Mouse (Mus musculus): Measurements from ENCODE around the gene Plp2. TPM values are rescaled to one million over a fixed set of nuclear protein-coding genes. Genes with fewer than 3 reads are reported as not detected.
"Not testable (repeated sequence)": the region's sequence is repeated elsewhere in the genome, so short reads cannot be mapped to it uniquely, and the experiment has no call there.

The Plp2 gene
- 58.4 and 63.2 TPM in 2 replicates for polyA plus RNA-seq (2016; fragmentation: Nextera tagmentation; extraction: Ambion mirVana)

DNA sequence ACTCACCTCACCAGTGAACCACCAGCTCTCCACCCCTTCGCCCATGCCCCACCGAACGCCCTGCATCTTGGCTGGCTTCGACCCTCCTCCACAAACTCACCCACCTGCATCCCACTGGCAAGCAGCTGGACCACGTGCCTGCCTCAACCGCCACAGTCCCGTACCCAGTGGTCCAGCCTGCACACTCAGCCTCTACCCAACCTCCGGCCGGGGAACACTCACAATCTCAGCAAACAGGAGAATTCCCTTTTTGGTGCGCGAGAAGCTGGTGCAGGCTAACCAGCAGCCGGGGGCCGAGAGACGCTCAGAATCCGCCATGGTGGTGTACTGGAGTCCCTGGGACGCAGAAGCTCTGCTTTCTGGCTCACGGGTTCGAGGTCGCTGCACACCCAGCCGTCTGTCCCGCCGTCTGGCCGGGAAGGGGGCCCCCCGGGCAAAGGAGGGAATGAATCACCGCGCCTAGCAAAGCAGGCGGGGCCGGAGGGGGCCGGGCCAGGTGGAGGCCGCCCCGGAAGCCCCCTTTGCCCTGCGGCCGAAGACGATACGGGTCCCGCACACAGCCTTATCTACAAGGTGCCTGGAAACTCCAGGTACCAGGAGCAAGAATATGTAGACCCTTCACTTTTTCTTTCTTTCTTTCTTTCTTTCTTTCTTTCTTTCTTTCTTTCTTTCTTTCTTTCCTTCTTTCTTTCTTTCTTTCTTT is at the start of gene Plp2:
Plp2 (minus strand) TSS at position 470 of the 703 bp plus-strand sequence.
- Histone ChIP-seq H3K4me3 (peak within 1 kb of the TSS; percentile 46), H3K27me3 (no peaks in the 10 kb centered on the region), H3K9me3 (no peaks in the 10 kb centered on the region), H3K4me1 (no peaks in the 10 kb centered on the region), H3K4me2 (replicated peaks) (peak within 1 kb of the TSS; percentile 48), H3K36me3 (no peaks in the 10 kb centered on the region), H3K9ac (peak within 1 kb of the TSS; percentile 53), H3K27ac (peak within 1 kb of the TSS; percentile 50; the same call in 1 of the 2 replicates)
- WGBS: 21% methylated on average over 36 of the region's 36 CpGs
- ATAC-seq (ENCODE audit: insufficient number of reproducible peaks, insufficient read depth, low FRiP score, low TSS enrichment): no peak

GRCm38 (mm10) chrX:7716058-7716457 is 44.9 kb upstream of the Plp2 start:
- not testable (repeated sequence) for H3K4me3 ChIP-seq; H3K9ac ChIP-seq; H3K4me2 ChIP-seq (replicated peaks); H3K27ac ChIP-seq; H3K4me1 ChIP-seq; H3K9me3 ChIP-seq; H3K36me3 ChIP-seq; H3K27me3 ChIP-seq; ATAC-seq (ENCODE audit: insufficient number of reproducible peaks, insufficient read depth, low FRiP score, low TSS enrichment)
- WGBS: 33% methylated on average over 1 of the region's 1 CpGs

- peak; percentile 94 for ATAC-seq (ENCODE audit: insufficient number of reproducible peaks, insufficient read depth, low FRiP score, low TSS enrichment)
- H3K27ac ChIP-seq: not testable (repeated sequence)
Measured at GRCm38 (mm10) chrX:7714135-7714899, 43.1 kb upstream of the Plp2 start, which contains the start of gene Wdr45. Wdr45 (plus strand) TSS chrX:7714333.

DNA sequence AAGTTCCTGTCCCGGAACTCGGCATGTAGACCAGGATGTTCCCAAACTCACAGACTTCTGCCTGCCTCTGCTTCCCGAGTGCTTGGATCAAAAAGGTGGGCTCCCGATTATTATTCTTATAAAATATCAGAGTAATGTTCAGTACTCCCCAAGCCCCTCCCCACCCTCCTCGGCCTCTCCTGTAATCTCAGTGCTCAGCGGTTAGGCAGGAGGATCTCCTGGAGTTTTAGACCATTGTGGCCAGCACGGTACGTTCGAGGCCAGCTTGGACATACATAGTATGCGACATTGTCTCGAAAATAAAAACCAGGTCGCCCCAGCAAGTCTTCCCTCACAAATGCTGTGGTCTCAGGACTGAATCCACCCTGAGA is 42.6 kb upstream of the Plp2 start:
- Histone ChIP-seq H3K4me2 (replicated peaks) (peak overlapping the region; percentile 36), H3K4me3 (peak overlapping the region; percentile 29)
- ATAC-seq (ENCODE audit: insufficient number of reproducible peaks, insufficient read depth, low FRiP score, low TSS enrichment); H3K9me3 ChIP-seq; H3K4me1 ChIP-seq; H3K27ac ChIP-seq; H3K36me3 ChIP-seq; H3K27me3 ChIP-seq; H3K9ac ChIP-seq: not testable (repeated sequence)
- 27% methylated on average over 6 of the region's 12 CpGs for WGBS

More at GRCm38 (mm10) chrX:7714135-7714899, 43.1 kb upstream of the Plp2 start, which contains the start of gene Wdr45:
- 13% methylated on average over 38 of the region's 60 CpGs for WGBS
- H3K4me1 ChIP-seq, H3K9me3 ChIP-seq, H3K27me3 ChIP-seq, H3K9ac ChIP-seq, H3K36me3 ChIP-seq: not testable (repeated sequence)
- Histone ChIP-seq H3K4me2 (replicated peaks) (peak within 1 kb of the TSS; percentile 36), H3K4me3 (peak within 1 kb of the TSS; percentile 29)

DNA sequence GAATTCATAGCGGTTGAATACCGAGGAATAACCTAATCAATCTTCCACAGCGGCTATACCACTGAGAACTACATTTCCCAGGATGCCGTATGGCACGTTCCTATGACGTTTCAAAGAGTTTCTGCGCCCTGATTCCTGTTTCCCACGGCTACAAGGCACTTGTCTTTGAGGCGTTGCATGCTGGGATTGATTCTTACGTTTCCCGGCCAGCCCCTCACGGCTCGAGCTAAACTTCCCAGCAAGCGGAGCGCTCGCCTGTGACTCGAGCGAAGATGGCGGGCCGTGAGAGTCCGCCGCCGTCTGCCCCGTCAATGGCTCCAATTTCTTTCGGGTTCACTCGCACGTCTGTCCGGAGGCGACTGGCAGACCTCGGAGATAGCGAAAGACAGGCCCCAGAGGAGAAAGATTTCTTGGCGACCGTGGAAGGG is 25.8 kb upstream of the Plp2 start, which contains the start of gene Gpkow:
Gpkow (plus strand) TSS at position 178 of the 428 bp plus-strand sequence.
- no peaks in the 10 kb centered on the region for H3K9me3 ChIP-seq
- no peaks in the 10 kb centered on the region for H3K4me1 ChIP-seq
- no peak within 1 kb of the TSS for H3K27ac ChIP-seq
- WGBS: 16% methylated on average over 33 of the region's 33 CpGs
- H3K9ac ChIP-seq: peak within 1 kb of the TSS; percentile 56
- peak; percentile 92 for ATAC-seq (ENCODE audit: insufficient number of reproducible peaks, insufficient read depth, low FRiP score, low TSS enrichment)
- H3K36me3 ChIP-seq: peaks cover 5% of the 10 kb centered on the region; the same call in 1 of the 2 replicates
- H3K4me3 ChIP-seq: peak within 1 kb of the TSS; percentile 59
- H3K27me3 ChIP-seq: no peaks in the 10 kb centered on the region
- peak within 1 kb of the TSS; percentile 56 for H3K4me2 ChIP-seq (replicated peaks)

DNA sequence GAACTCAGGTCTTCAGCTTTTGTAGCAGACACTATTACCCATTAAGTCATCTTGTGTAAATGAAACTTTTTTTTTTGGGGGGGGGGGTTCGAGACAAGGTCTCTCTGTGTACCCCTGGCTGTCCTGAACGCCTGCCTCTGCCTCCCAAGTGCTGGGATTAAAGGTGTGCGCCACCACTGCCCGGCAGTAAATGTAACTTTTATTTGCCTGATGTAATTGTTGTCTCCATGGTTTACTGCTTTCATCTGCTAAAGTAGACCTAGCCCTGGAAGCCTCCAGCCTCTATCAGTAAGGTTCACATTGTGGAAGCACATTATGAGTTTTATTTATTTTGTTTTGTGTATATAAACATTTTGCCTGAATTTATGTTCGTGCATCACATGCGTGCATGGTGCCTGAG is 25.3 kb upstream of the Plp2 start:
- Histone ChIP-seq H3K4me3 (0 out of 2 replicates have a peak overlapping the region, but pooled peaks have one; percentile 59), H3K27me3 (no peaks in the 10 kb centered on the region), H3K4me2 (replicated peaks) (peak overlapping the region; percentile 30), H3K27ac (no peak overlapping the region), H3K9ac (no peak overlapping the region), H3K4me1 (no peaks in the 10 kb centered on the region), H3K36me3 (peaks cover 5% of the 10 kb centered on the region; the same call in 1 of the 2 replicates), H3K9me3 (no peaks in the 10 kb centered on the region)
- 44% methylated on average over 6 of the region's 6 CpGs for WGBS
- ATAC-seq (ENCODE audit: insufficient number of reproducible peaks, insufficient read depth, low FRiP score, low TSS enrichment): 0 out of 2 replicates have a peak, but pooled peaks have one; percentile 42

DNA sequence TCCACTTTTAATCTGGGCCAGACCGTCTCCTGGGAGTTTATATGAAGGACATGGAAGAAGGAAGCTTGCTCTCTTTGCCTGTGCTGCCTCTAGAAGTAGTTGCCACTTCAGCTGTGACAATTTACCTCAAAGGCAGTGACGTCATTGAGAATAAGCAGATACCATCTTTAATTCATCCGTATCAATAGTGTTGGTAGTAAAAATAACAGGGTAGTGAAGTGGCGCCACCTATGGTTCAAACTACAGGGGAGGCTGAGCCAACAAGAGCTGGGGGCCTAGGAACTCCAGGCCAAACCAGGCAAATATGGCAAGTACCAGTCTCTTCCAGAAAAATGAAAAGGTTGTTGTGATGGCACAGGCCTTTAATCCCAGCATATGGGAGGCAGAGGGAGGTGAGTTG is 21.7 kb upstream of the Plp2 start:
- H3K36me3 ChIP-seq: no peaks in the 10 kb centered on the region
- H3K27me3 ChIP-seq: no peaks in the 10 kb centered on the region
- H3K4me1 ChIP-seq: no peaks in the 10 kb centered on the region
- H3K9me3 ChIP-seq: no peaks in the 10 kb centered on the region
- WGBS: 38% methylated on average over 4 of the region's 4 CpGs
- no peak overlapping the region for H3K9ac ChIP-seq
- H3K4me2 ChIP-seq (replicated peaks): no peak overlapping the region
- no peak overlapping the region for H3K4me3 ChIP-seq
- H3K27ac ChIP-seq: no peak overlapping the region
- ATAC-seq (ENCODE audit: insufficient number of reproducible peaks, insufficient read depth, low FRiP score, low TSS enrichment): no peak

DNA sequence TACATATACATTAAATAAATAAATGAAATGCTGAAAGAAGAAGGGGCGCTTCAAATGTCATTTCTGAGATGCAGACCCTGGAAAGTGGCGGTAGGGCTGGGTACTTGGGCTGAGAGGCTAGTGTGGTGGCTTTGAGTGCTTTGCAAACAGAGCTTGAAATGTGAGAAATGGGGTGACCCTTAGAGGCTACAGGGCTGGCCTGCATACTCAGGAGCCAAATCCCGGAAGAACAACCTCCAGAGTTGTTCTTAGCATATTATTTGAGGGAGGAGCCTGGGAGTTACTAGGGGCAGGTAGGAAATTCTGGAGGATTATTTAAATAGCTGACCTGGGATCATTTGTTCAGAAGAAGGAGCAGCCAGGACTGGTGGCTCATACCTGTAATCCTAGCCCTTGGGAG is 19.3 kb upstream of the Plp2 start:
- no peak for ATAC-seq (ENCODE audit: insufficient number of reproducible peaks, insufficient read depth, low FRiP score, low TSS enrichment)
- Histone ChIP-seq H3K4me2 (replicated peaks) (no peak overlapping the region), H3K27ac (no peak overlapping the region), H3K4me1 (no peaks in the 10 kb centered on the region), H3K9ac (no peak overlapping the region), H3K9me3 (no peaks in the 10 kb centered on the region), H3K27me3 (no peaks in the 10 kb centered on the region), H3K36me3 (no peaks in the 10 kb centered on the region), H3K4me3 (no peak overlapping the region)
- 65% methylated on average over 3 of the region's 3 CpGs for WGBS

- 95% methylated on average over 2 of the region's 2 CpGs for WGBS
- H3K27me3 ChIP-seq: no peaks in the 10 kb centered on the region
- no peaks in the 10 kb centered on the region for H3K36me3 ChIP-seq
- ATAC-seq (ENCODE audit: insufficient number of reproducible peaks, insufficient read depth, low FRiP score, low TSS enrichment): no peak
- H3K9me3 ChIP-seq: no peaks in the 10 kb centered on the region
- no peak overlapping the region for H3K4me2 ChIP-seq (replicated peaks)
- H3K9ac ChIP-seq: no peak overlapping the region
- H3K27ac ChIP-seq: no peak overlapping the region
- H3K4me1 ChIP-seq: no peaks in the 10 kb centered on the region
- H3K4me3 ChIP-seq: no peak overlapping the region
Measured at GRCm38 (mm10) chrX:7688321-7688720, 17.1 kb upstream of the Plp2 start.

GRCm38 (mm10) chrX:7680864-7681263 is 9.7 kb upstream of the Plp2 start, which contains the start of gene Magix:
Magix (minus strand) TSS chrX:7681251.
- Histone ChIP-seq H3K4me1 (no peaks in the 10 kb centered on the region), H3K4me3 (peak within 1 kb of the TSS; percentile 11; the same call in 1 of the 2 replicates), H3K36me3 (no peaks in the 10 kb centered on the region), H3K27me3 (no peaks in the 10 kb centered on the region), H3K4me2 (replicated peaks) (peak within 1 kb of the TSS; percentile 44), H3K9ac (no peak within 1 kb of the TSS), H3K27ac (no peak within 1 kb of the TSS), H3K9me3 (no peaks in the 10 kb centered on the region)
- ATAC-seq (ENCODE audit: insufficient number of reproducible peaks, insufficient read depth, low FRiP score, low TSS enrichment): no peak
- WGBS: 61% methylated on average over 14 of the region's 14 CpGs

- 32% methylated on average over 12 of the region's 12 CpGs for WGBS
- no peaks in the 10 kb centered on the region for H3K36me3 ChIP-seq
- no peaks in the 10 kb centered on the region for H3K27me3 ChIP-seq
- H3K9ac ChIP-seq: no peak overlapping the region
- H3K4me1 ChIP-seq: no peaks in the 10 kb centered on the region
- peak overlapping the region; percentile 11; the same call in 1 of the 2 replicates for H3K4me3 ChIP-seq
- no peaks in the 10 kb centered on the region for H3K9me3 ChIP-seq
- no peak; the same call in 1 of the 2 replicates for ATAC-seq (ENCODE audit: insufficient number of reproducible peaks, insufficient read depth, low FRiP score, low TSS enrichment)
- H3K4me2 ChIP-seq (replicated peaks): peak overlapping the region; percentile 44
- no peak overlapping the region for H3K27ac ChIP-seq
Measured at GRCm38 (mm10) chrX:7680057-7680412, 8.8 kb upstream of the Plp2 start.

Measured in embryonic facial prominence, embryonic 12.5 days (tissue).